Mouse (Mus musculus) myocyte (in vitro differentiated cells): ENCODE results near the gene Esrrg.

Experiments
- CEBPB ChIP-seq: IDR thresholded peaks from 2 replicates; pipeline ENCODE4 v1.6.1; 2011; ENCODE audit warnings: mild to moderate bottlenecking, moderate library complexity; ENCODE audit not compliant: poor library complexity, insufficient read depth, severe bottlenecking
- E2F4 ChIP-seq: IDR thresholded peaks from one replicate; pipeline ENCODE4 v1.6.1; 2011; ENCODE audit warnings: mild to moderate bottlenecking, control low read depth, moderate library complexity; ENCODE audit not compliant: insufficient read depth
- MAX ChIP-seq: IDR thresholded peaks from one replicate; pipeline ENCODE4 v1.6.1; 2011; ENCODE audit warnings: low read depth, mild to moderate bottlenecking, control low read depth
- MYOD1 ChIP-seq, 3 experiments: IDR thresholded peaks; one replicate each; pipeline ENCODE4 v1.6.1; 2011; ENCODE audit warnings: control low read depth in 2 of 3, low read depth in 2 of 3, mild to moderate bottlenecking in 2 of 3, moderate library complexity in 1 of 3; ENCODE audit not compliant: insufficient read length in 2 of 3, control insufficient read depth in 1 of 3
- MYOG ChIP-seq, 3 experiments: IDR thresholded peaks; one replicate each; pipeline ENCODE4 v1.6.1; 2011; ENCODE audit warnings: control low read depth in 2 of 3, low read depth in 2 of 3, mild to moderate bottlenecking in 2 of 3; ENCODE audit not compliant: insufficient read length in 2 of 3, control insufficient read depth in 1 of 3, insufficient read depth in 1 of 3
- POLR2A ChIP-seq: IDR thresholded peaks from one replicate; pipeline ENCODE4 v1.6.1; 2011; ENCODE audit warnings: low read depth, mild to moderate bottlenecking, control low read depth, moderate library complexity; ENCODE audit not compliant: insufficient read length
- REST ChIP-seq: IDR thresholded peaks from one replicate; pipeline ENCODE4 v1.6.1; 2011; ENCODE audit warnings: mild to moderate bottlenecking, control low read depth, moderate library complexity; ENCODE audit not compliant: insufficient read depth, insufficient read length
- TCF12 ChIP-seq: IDR thresholded peaks from one replicate; pipeline ENCODE4 v1.6.1; 2011; ENCODE audit warnings: mild to moderate bottlenecking, control low read depth; ENCODE audit not compliant: poor library complexity, insufficient read depth, severe bottlenecking
- TCF3 ChIP-seq: IDR thresholded peaks from one replicate; pipeline ENCODE4 v1.6.1; 2011; ENCODE audit warnings: low read depth, control low read depth; ENCODE audit not compliant: insufficient read length
- USF1 ChIP-seq: IDR thresholded peaks from one replicate; pipeline ENCODE4 v1.6.1; 2011; ENCODE audit warnings: low read depth, mild to moderate bottlenecking, control low read depth, moderate library complexity

- TF ChIP-seq POLR2A (no peak), REST (no peak), TCF12 (no peak), E2F4 (no peak), USF1 (no peak), MAX (no peak), MYOG (IDR thresholded peaks at IDR 0.05; ENCODE audit: control insufficient read depth in 1 of 3, insufficient read depth in 1 of 3, insufficient read length in 2 of 3, low read depth in 2 of 3) (no peak), TCF3 (no peak), MYOD1 (IDR thresholded peaks at IDR 0.05; ENCODE audit: control insufficient read depth in 1 of 3, insufficient read length in 2 of 3, low read depth in 2 of 3) (no peak), CEBPB (no peak)
Observed at GRCm38 (mm10) chr1:187809546-187809945, 201.0 kb downstream of the Esrrg start.
